Comparison of ENCODE assay signal across 9 mouse cellular contexts in genomic region chr10:61199566-61200213, GRCm38 (mm10). TPM values are rescaled to one million over a fixed set of nuclear protein-coding genes. Genes with fewer than 3 reads are reported as not detected.
A peak's percentile ranks its signal among the peaks of the same experiment; 100 is the strongest.
DNase-seq lines count a peak whose midpoint lies in the region; ATAC-seq lines count a peak whose summit lies in the region.
"Had no signal": no experiment of that assay in that cellular context is flagged by ENCODE, and none has a peak within 500 bp of the region (broad histone marks: within the 10 kb centered on the region; RNA-seq: fewer than 3 reads in every experiment).

No protein-coding gene starts in this region.

- 0 out of 2 replicates have a peak, but pooled peaks cover 5% of the 10 kb centered on the region for H3K27me3 ChIP-seq in heart, embryonic 11.5 days (ENCODE audit: control insufficient read depth, insufficient read depth, low read length)
- no peaks in the 10 kb centered on the region for H3K27me3 ChIP-seq in intestine, embryonic 15.5 days (replicated peaks)
- H3K27me3 ChIP-seq in midbrain, embryonic 13.5 days, result peaks cover 7% of the 10 kb centered on the region

- no peak overlapping the region for H3K4me2 ChIP-seq in heart, embryonic 11.5 days
- H3K4me2 ChIP-seq in intestine, embryonic 15.5 days (replicated peaks), result no peak overlapping the region
- H3K4me2 ChIP-seq in midbrain, embryonic 13.5 days (replicated peaks), result no peak overlapping the region

- WGBS in heart, embryonic 11.5 days (ENCODE audit: insufficient replicate concordance), result 31% methylated on average over 11 of the region's 11 CpGs
- 27% methylated on average over 11 of the region's 11 CpGs for WGBS in intestine, embryonic 15.5 days
- WGBS in midbrain, embryonic 13.5 days, result 17% methylated on average over 11 of the region's 11 CpGs

- intact Hi-C loops in left cerebral cortex, postnatal 14 days (cut with DNase I), result loop anchor here (1.0 to 5.0 kb wide), 2 partner anchors 137 to 203 kb away; no protein-coding TSS in a partner anchor

- peak; percentile 78 to 87 for DNase-seq in heart, adult 18-20 months
- peak; percentile 88 to 90 for DNase-seq in cerebellum, postnatal 14 days
- DNase-seq in frontal cortex, postnatal 36 days (ENCODE audit: low spot score in 2 of 2), result peak; percentile 70 to 73
- peak; percentile 79 to 82 for DNase-seq in left cerebral cortex, postnatal 14 days (ENCODE audit: low spot score in 2 of 2)
- DNase-seq in spleen, adult 12 weeks (ENCODE audit: low spot score), result peak; percentile 29

- no peaks in the 10 kb centered on the region for H3K9me3 ChIP-seq in heart, embryonic 11.5 days (replicated peaks; ENCODE audit: control insufficient read depth, low read length)
- H3K9me3 ChIP-seq in intestine, embryonic 15.5 days, result no peaks in the 10 kb centered on the region
- no peaks in the 10 kb centered on the region for H3K9me3 ChIP-seq in midbrain, embryonic 13.5 days

- no peaks in the 10 kb centered on the region for H3K4me1 ChIP-seq in heart, embryonic 11.5 days (ENCODE audit: control insufficient read depth, insufficient read depth, low read length)
- H3K4me1 ChIP-seq in intestine, embryonic 15.5 days (replicated peaks), result no peaks in the 10 kb centered on the region
- H3K4me1 ChIP-seq in midbrain, embryonic 13.5 days (replicated peaks), result peaks cover 4% of the 10 kb centered on the region; the same call in 1 of the 2 replicates

- no peak overlapping the region for H3K27ac ChIP-seq in heart, embryonic 11.5 days (ENCODE audit: low read depth, low read length)
- H3K27ac ChIP-seq in intestine, embryonic 15.5 days, result no peak overlapping the region
- no peak overlapping the region for H3K27ac ChIP-seq in midbrain, embryonic 13.5 days

- no peaks in the 10 kb centered on the region for H3K36me3 ChIP-seq in heart, embryonic 11.5 days (ENCODE audit: control insufficient read depth, insufficient read depth, low read length)
- H3K36me3 ChIP-seq in intestine, embryonic 15.5 days, result no peaks in the 10 kb centered on the region
- no peaks in the 10 kb centered on the region for H3K36me3 ChIP-seq in midbrain, embryonic 13.5 days

- no peak overlapping the region for H3K4me3 ChIP-seq in heart, embryonic 11.5 days (ENCODE audit: low read depth, low read length)
- no peak overlapping the region for H3K4me3 ChIP-seq in intestine, embryonic 15.5 days (replicated peaks)
- no peak overlapping the region for H3K4me3 ChIP-seq in midbrain, embryonic 13.5 days (replicated peaks)
- H3K4me3 ChIP-seq: myocyte had no signal

- no peak for ATAC-seq in heart, embryonic 11.5 days (replicated peaks; ENCODE audit: insufficient number of reproducible peaks, low FRiP score, low TSS enrichment)
- ATAC-seq in intestine, embryonic 15.5 days, result peak; percentile 61
- peak; percentile 41 for ATAC-seq in midbrain, embryonic 13.5 days

- H3K9ac ChIP-seq in heart, embryonic 11.5 days (ENCODE audit: low read depth, low read length), result no peak overlapping the region
- no peak overlapping the region; the same call in 1 of the 2 replicates for H3K9ac ChIP-seq in intestine, embryonic 15.5 days
- H3K9ac ChIP-seq in midbrain, embryonic 13.5 days (replicated peaks), result no peak overlapping the region

RNA-seq across cellular contexts. Expression of gene Tbata, which starts 27.9 kb away (rescaled TPM):
- not detected for total RNA-seq in heart, adult 18-20 months (2021)
- polyA plus RNA-seq in heart, embryonic 11.5 days (2014; fragmentation: Nextera tagmentation; extraction: Ambion mirVana), result not detected in 2 replicates
- not detected in 2 replicates for polyA plus RNA-seq in intestine, embryonic 15.5 days (2015; fragmentation: Nextera tagmentation; extraction: Ambion mirVana)
- 1 to 10 TPM; 1.3 to 2.1 TPM for total RNA-seq in left cerebral cortex, postnatal 14 days (2021)
- polyA plus RNA-seq in midbrain, embryonic 13.5 days (2015; fragmentation: Nextera tagmentation; extraction: Ambion mirVana), result 0.17 TPM in 1 of 2 replicates, not detected in the other
- polyA plus RNA-seq: myocyte had no signal

RNA-seq across cellular contexts. Expression of gene Sgpl1, which starts 52.2 kb away (rescaled TPM):
- 10 to 100 TPM; 16.6 to 22.3 TPM for total RNA-seq in heart, adult 18-20 months (2021)
- 32.6 and 41.8 TPM in 2 replicates for polyA plus RNA-seq in heart, embryonic 11.5 days (2014; fragmentation: Nextera tagmentation; extraction: Ambion mirVana)
- 77.1 and 81.1 TPM in 2 replicates for polyA plus RNA-seq in intestine, embryonic 15.5 days (2015; fragmentation: Nextera tagmentation; extraction: Ambion mirVana)
- 10 to 100 TPM; 21.8 to 24.3 TPM for total RNA-seq in left cerebral cortex, postnatal 14 days (2021)
- polyA plus RNA-seq in midbrain, embryonic 13.5 days (2015; fragmentation: Nextera tagmentation; extraction: Ambion mirVana), result 60.8 and 70.8 TPM in 2 replicates

Comparison
In these comparisons a context has a peak if more than half of its experiments do, and no peak if none do; other contexts are left out.
1. DNase-seq: peak in every context shown above with its lines; median percentile 89 in cerebellum, postnatal 14 days; 82 in heart, adult 18-20 months; 80 in left cerebral cortex, postnatal 14 days; 72 in frontal cortex, postnatal 36 days; 29 in spleen, adult 12 weeks.